Comparison of ENCODE assay signal across 1 mouse cellular context in genomic region chr2:23076783-23077182, GRCm38 (mm10).
A peak's percentile ranks its signal among the peaks of the same experiment; 100 is the strongest.
TF ChIP-seq lines count a peak whose summit lies in the region.

No protein-coding gene starts in this region.

TF ChIP-seq in MEL, 35 proteins besides CTCF, POLR2A, EP300 and RAD21:
- TF ChIP-seq USF2 (IDR thresholded peaks at IDR 0.05; ENCODE audit: borderline replicate concordance in 1 of 2, insufficient read depth in 1 of 2, low read depth in 1 of 2, low read length in 2 of 2), result no peak
- no peak for TF ChIP-seq MAZ (IDR thresholded peaks at IDR 0.05; ENCODE audit: low read depth, low read length)
- TF ChIP-seq NRF1 (IDR thresholded peaks at IDR 0.05; ENCODE audit: insufficient read depth, low read depth, low read length, poor library complexity, severe bottlenecking), result no peak
- TF ChIP-seq SMC3 (IDR thresholded peaks at IDR 0.05; ENCODE audit: low read depth, low read length), result peak; percentile 31
- TF ChIP-seq CHD2 (IDR thresholded peaks at IDR 0.05; ENCODE audit: low read length), result no peak
- no peak for TF ChIP-seq SIN3A (IDR thresholded peaks at IDR 0.05; ENCODE audit: low read length)
